Mouse (Mus musculus): ENCODE measurements around the gene Spn. TPM values are rescaled to one million over a fixed set of nuclear protein-coding genes. Genes with fewer than 3 reads are reported as not detected.

Spn gene
- total and polyA plus RNA-seq, 3 experiments: 52.8 to 251 (median 90.2) TPM

GRCm38 (mm10) chr7:127096456-127096855, 41.2 kb downstream of the Spn start:
- ATAC-seq (ENCODE audit: extremely low read depth, insufficient number of reproducible peaks, low FRiP score, poor library complexity, severe bottlenecking) (no peak), DNase-seq (ENCODE audit: low spot score) (no peak)
- Histone ChIP-seq H3K9me3 (replicated peaks) (peaks cover 5% of the 10 kb centered on the region), H3K4me1 (ENCODE audit: insufficient read depth, low read depth, low read length) (peaks cover 51% of the 10 kb centered on the region), H3K36me3 (replicated peaks) (peaks cover 46% of the 10 kb centered on the region), H3K27me3 (ENCODE audit: insufficient read depth, low read length) (peaks cover 2% of the 10 kb centered on the region; the same call in 1 of the 2 replicates), H3K4me3 (ENCODE audit: low read depth, low read length) (no peak overlapping the region)
- TF ChIP-seq GATA2 (IDR thresholded peaks at IDR 0.05; ENCODE audit: borderline replicate concordance, low read depth, low read length) (no peak), POLR2AphosphoS5 (IDR thresholded peaks at IDR 0.05; ENCODE audit: insufficient replicate concordance, low read depth, low read length) (no peak), CTCF (IDR thresholded peaks at IDR 0.05; ENCODE audit: low read depth, low read length) (no peak), TAL1 (conservative IDR thresholded peaks at IDR 0.05; ENCODE audit: low read depth, low read length) (no peak), GATA1 (IDR thresholded peaks at IDR 0.05; ENCODE audit: borderline replicate concordance, low read length) (no peak)

- ATAC-seq (ENCODE audit: extremely low read depth, insufficient number of reproducible peaks, low FRiP score, poor library complexity, severe bottlenecking): no peak
- peaks cover 60% of the 10 kb centered on the region for H3K4me1 ChIP-seq (ENCODE audit: insufficient read depth, low read depth, low read length)
- H3K27me3 ChIP-seq (ENCODE audit: insufficient read depth, low read length): no peaks in the 10 kb centered on the region
- TF ChIP-seq GATA2 (IDR thresholded peaks at IDR 0.05; ENCODE audit: borderline replicate concordance, low read depth, low read length) (no peak), GATA1 (IDR thresholded peaks at IDR 0.05; ENCODE audit: borderline replicate concordance, low read length) (no peak), POLR2AphosphoS5 (IDR thresholded peaks at IDR 0.05; ENCODE audit: insufficient replicate concordance, low read depth, low read length) (no peak), TAL1 (conservative IDR thresholded peaks at IDR 0.05; ENCODE audit: low read depth, low read length) (no peak), CTCF (IDR thresholded peaks at IDR 0.05; ENCODE audit: low read depth, low read length) (no peak)
- peaks cover 46% of the 10 kb centered on the region for H3K36me3 ChIP-seq (replicated peaks)
- no peak for DNase-seq (ENCODE audit: low spot score)
- H3K9me3 ChIP-seq (replicated peaks): peaks cover 4% of the 10 kb centered on the region
- no peak overlapping the region for H3K4me3 ChIP-seq (ENCODE audit: low read depth, low read length)
Measured at GRCm38 (mm10) chr7:127093914-127094313, 43.7 kb downstream of the Spn start.

- Histone ChIP-seq H3K4me1 (ENCODE audit: insufficient read depth, low read depth, low read length) (peaks cover 71% of the 10 kb centered on the region), H3K27me3 (ENCODE audit: insufficient read depth, low read length) (no peaks in the 10 kb centered on the region), H3K9me3 (replicated peaks) (no peaks in the 10 kb centered on the region), H3K4me3 (ENCODE audit: low read depth, low read length) (peak within 1 kb of the TSS; percentile 81), H3K36me3 (replicated peaks) (peaks cover 40% of the 10 kb centered on the region)
- ATAC-seq (ENCODE audit: extremely low read depth, insufficient number of reproducible peaks, low FRiP score, poor library complexity, severe bottlenecking) (peak; percentile 96), DNase-seq (ENCODE audit: low spot score) (peak; percentile 82)
- TF ChIP-seq GATA2 (IDR thresholded peaks at IDR 0.05; ENCODE audit: borderline replicate concordance, low read depth, low read length): no peak
- no peak for TF ChIP-seq GATA1 (IDR thresholded peaks at IDR 0.05; ENCODE audit: borderline replicate concordance, low read length)
- TF ChIP-seq POLR2AphosphoS5 (IDR thresholded peaks at IDR 0.05; ENCODE audit: insufficient replicate concordance, low read depth, low read length): no peak
- TF ChIP-seq TAL1 (conservative IDR thresholded peaks at IDR 0.05; ENCODE audit: low read depth, low read length): no peak
- TF ChIP-seq CTCF (IDR thresholded peaks at IDR 0.05; ENCODE audit: low read depth, low read length): no peak
Measured at GRCm38 (mm10) chr7:127091114-127091896, 46.3 kb downstream of the Spn start, which contains the start of gene AI467606. TSS of gene AI467606 (plus strand) at chr7:127091359.

DNA sequence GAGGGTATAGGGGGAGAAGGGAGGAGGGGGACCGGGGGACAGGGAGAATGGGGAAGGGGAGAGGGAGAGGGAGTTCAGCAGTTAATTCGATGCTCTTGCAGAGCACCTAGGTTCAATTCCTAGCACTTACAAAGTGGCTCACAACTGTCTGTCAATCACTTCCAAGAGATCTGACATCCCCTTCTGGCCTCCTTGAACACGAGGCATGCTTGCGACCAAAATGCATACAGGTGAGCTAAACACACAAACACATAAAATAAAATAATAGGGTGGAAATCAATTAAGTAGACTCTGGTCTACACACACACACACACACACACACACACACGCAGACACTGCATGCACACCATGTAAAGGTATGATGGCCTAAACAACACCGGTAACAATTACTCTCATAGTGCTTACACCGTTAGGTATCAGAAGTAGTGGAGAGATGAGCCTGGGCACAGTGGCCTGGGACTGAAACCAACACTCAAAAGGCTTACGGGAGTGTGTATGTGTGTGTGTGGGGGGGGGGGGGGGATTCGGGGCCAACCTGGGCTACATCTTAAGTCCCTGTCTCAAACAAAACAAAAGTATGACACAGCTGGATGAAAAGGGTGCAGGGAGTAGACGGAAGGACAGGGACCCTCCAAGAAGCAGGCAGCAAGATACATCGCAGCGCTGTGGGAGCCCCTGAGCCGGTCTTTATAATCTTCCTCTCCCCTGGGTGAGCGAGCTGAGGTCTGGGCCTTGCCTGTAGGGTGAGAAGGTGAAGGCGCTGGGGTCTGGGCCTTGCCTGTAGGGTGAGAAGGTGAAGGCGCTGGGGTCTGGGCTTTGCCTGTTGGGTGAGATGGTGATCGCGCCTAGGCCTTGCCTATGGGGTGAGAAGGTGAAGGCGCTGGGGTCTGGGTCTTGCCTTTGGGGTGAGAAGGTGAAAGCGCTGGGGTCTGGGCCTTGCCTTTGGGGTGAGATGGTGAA, 47.2 kb downstream of the Spn start:
- Histone ChIP-seq H3K4me3 (ENCODE audit: low read depth, low read length) (peak overlapping the region; percentile 81), H3K4me1 (ENCODE audit: insufficient read depth, low read depth, low read length) (peaks cover 70% of the 10 kb centered on the region), H3K9me3 (replicated peaks) (no peaks in the 10 kb centered on the region), H3K36me3 (replicated peaks) (peaks cover 34% of the 10 kb centered on the region), H3K27me3 (ENCODE audit: insufficient read depth, low read length) (no peaks in the 10 kb centered on the region)
- no peak for TF ChIP-seq GATA2 (IDR thresholded peaks at IDR 0.05; ENCODE audit: borderline replicate concordance, low read depth, low read length)
- TF ChIP-seq TAL1 (conservative IDR thresholded peaks at IDR 0.05; ENCODE audit: low read depth, low read length): no peak
- no peak for TF ChIP-seq GATA1 (IDR thresholded peaks at IDR 0.05; ENCODE audit: borderline replicate concordance, low read length)
- TF ChIP-seq CTCF (IDR thresholded peaks at IDR 0.05; ENCODE audit: low read depth, low read length): no peak
- no peak for TF ChIP-seq POLR2AphosphoS5 (IDR thresholded peaks at IDR 0.05; ENCODE audit: insufficient replicate concordance, low read depth, low read length)
- no peak for DNase-seq (ENCODE audit: low spot score)
- ATAC-seq (ENCODE audit: extremely low read depth, insufficient number of reproducible peaks, low FRiP score, poor library complexity, severe bottlenecking): no peak

GRCm38 (mm10) chr7:127088901-127089845, 48.5 kb downstream of the Spn start:
- Histone ChIP-seq H3K27me3 (ENCODE audit: insufficient read depth, low read length) (no peaks in the 10 kb centered on the region), H3K9me3 (replicated peaks) (no peaks in the 10 kb centered on the region), H3K4me1 (ENCODE audit: insufficient read depth, low read depth, low read length) (peaks cover 72% of the 10 kb centered on the region), H3K36me3 (replicated peaks) (peaks cover 22% of the 10 kb centered on the region), H3K4me3 (ENCODE audit: low read depth, low read length) (peak overlapping the region; percentile 65; the same call in 1 of the 2 replicates)
- ATAC-seq (ENCODE audit: extremely low read depth, insufficient number of reproducible peaks, low FRiP score, poor library complexity, severe bottlenecking) (no peak), DNase-seq (ENCODE audit: low spot score) (no peak)
- TF ChIP-seq GATA2 (IDR thresholded peaks at IDR 0.05; ENCODE audit: borderline replicate concordance, low read depth, low read length): no peak
- TF ChIP-seq GATA1 (IDR thresholded peaks at IDR 0.05; ENCODE audit: borderline replicate concordance, low read length): no peak
- TF ChIP-seq CTCF (IDR thresholded peaks at IDR 0.05; ENCODE audit: low read depth, low read length): no peak
- TF ChIP-seq TAL1 (conservative IDR thresholded peaks at IDR 0.05; ENCODE audit: low read depth, low read length): no peak
- TF ChIP-seq POLR2AphosphoS5 (IDR thresholded peaks at IDR 0.05; ENCODE audit: insufficient replicate concordance, low read depth, low read length): no peak
